Mouse (Mus musculus) brain, embryonic 14.5 days (tissue): Measurements from ENCODE around the gene Slc22a23.

Source experiments
- CTCF ChIP-seq: fragments of 200-500 bp; IDR thresholded peaks from 2 replicates; pipeline ENCODE4 v1.5.1; 2012; ENCODE audit warnings: inconsistent platforms, mild to moderate bottlenecking, moderate library complexity, borderline replicate concordance; ENCODE audit not compliant: insufficient read depth, insufficient read length; ENCODE audit errors: extremely low read depth
- POLR2A ChIP-seq: fragments of 200-500 bp; IDR thresholded peaks from 2 replicates; pipeline ENCODE4 v1.6.1; 2012; ENCODE audit warnings: mild to moderate bottlenecking, inconsistent platforms, borderline replicate concordance; ENCODE audit not compliant: poor library complexity, insufficient read depth, insufficient read length, severe bottlenecking; ENCODE audit errors: extremely low read depth

DNA sequence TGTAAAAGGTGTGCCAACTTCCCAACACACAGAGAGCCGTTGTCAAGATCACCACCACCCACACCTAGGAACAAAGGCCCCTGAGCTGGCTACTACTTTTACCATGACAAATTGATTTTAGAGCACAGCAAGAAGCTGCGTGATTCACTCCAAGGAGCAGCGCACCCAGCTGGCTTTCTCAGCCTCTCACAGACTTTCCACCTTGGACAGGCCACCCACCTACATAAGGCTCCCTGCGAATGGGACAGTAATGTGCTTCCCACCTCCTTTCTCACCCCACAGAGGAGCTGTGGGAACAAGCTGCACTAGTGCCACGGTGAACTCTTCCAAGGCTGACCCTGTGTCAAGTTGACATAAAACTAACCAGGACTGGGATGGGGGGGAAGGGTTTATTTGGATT, 201.6 kb downstream of the Slc22a23 start:
- no peak for TF ChIP-seq CTCF
- no peak for TF ChIP-seq POLR2A
